Mouse (Mus musculus) stomach, embryonic 16.5 days (tissue): ENCODE measurements around the gene Dtnb. TPM values are rescaled to one million over a fixed set of nuclear protein-coding genes. Genes with fewer than 3 reads are reported as not detected.

ENCODE experiments used
- ATAC-seq: fragments of 200-750 bp; cut with Nextera tagmentation; 2 replicates; pipeline ENCODE4 v1.8.0; 2017; ENCODE audit warnings: moderate number of reproducible peaks, moderate TSS enrichment; ENCODE audit not compliant: insufficient read depth, low FRiP score
- H3K27ac ChIP-seq: fragments of 300-500 bp; sonication (generic); 2 replicates; pipeline ENCODE4 v1.5.1; 2014; ENCODE audit warnings: low read length
- H3K27me3 ChIP-seq: fragments of 300-500 bp; sonication (generic); 2 replicates; pipeline ENCODE4 v1.6.1; 2014; ENCODE audit warnings: low read length, control low read depth, mixed read lengths; ENCODE audit not compliant: control insufficient read depth, insufficient read depth
- H3K36me3 ChIP-seq: fragments of 300-500 bp; sonication (generic); 2 replicates; pipeline ENCODE4 v1.6.1; 2014; ENCODE audit warnings: low read length; ENCODE audit not compliant: control insufficient read depth, insufficient read depth
- H3K4me1 ChIP-seq: fragments of 300-500 bp; sonication (generic); 2 replicates; pipeline ENCODE4 v1.6.1; 2014; ENCODE audit warnings: low read length, control low read depth, mixed read lengths; ENCODE audit not compliant: control insufficient read depth, insufficient read depth
- H3K4me2 ChIP-seq: fragments of 300-500 bp; sonication (generic); 2 replicates; pipeline ENCODE4 v1.6.1; 2014; ENCODE audit warnings: low read depth, low read length, mixed read lengths
- H3K4me3 ChIP-seq: fragments of 300-500 bp; sonication (generic); replicated peaks from 2 replicates; pipeline ENCODE4 v1.5.1; 2014; ENCODE audit warnings: mild to moderate bottlenecking, low read length
- H3K9ac ChIP-seq: fragments of 300-500 bp; sonication (generic); 2 replicates; pipeline ENCODE4 v1.6.1; 2014; ENCODE audit warnings: low read length
- H3K9me3 ChIP-seq: fragments of 300-500 bp; sonication (generic); replicated peaks from 2 replicates; pipeline ENCODE4 v1.6.1; 2016; ENCODE audit warnings: low read length, control low read depth; ENCODE audit not compliant: control insufficient read depth
- WGBS: fragments of 180-500 bp; shearing (Covaris S2); extraction: QIAGEN DNeasy Blood & Tissue Kit; methylation state at CpG from one replicate; pipeline ENCODE4 v1.1.7; 2014; 5-methylcytosine and 5-hydroxymethylcytosine counted together
- polyA plus RNA-seq: library from polyadenylated mRNA; unstranded; fragments of >200 nt; fragmentation: Nextera tagmentation; extraction: Ambion mirVana; gene quantifications from 2 replicates; pipeline ENCODE4 v1.2.1, GENCODE M21; 2015

The Dtnb gene
- polyA plus RNA-seq, 1 experiment from 2014 or later: 24.8 TPM

DNA sequence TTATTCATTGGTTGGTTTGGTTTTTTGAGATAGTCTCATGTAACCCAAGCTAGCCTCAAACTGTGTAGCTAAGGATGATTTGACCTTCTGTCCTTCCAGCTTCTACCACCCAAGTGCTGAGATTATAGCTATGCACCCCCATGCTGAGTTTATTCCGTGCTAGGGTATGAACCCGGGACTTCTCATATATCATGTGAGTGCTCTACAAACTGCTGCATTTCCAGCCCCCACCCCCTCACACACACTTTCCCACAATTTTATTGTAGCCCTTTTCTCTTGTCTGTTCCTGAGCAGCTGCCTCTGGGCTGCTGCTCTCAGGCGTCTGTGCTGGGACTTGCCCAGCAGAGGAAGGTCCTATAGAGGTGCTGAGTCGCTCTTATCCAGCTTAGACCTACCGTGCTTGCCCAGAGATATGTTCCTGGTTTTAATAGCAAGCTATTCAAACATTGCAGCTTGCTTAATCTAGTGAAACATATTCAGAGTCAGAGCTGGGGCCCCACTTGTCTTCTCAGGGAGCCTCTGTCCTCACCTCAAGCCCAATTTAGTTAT lies 152.7 kb downstream of the Dtnb start:
- WGBS: 32% methylated on average over 5 of the region's 5 CpGs
- Histone ChIP-seq H3K27me3 (no peaks in the 10 kb centered on the region), H3K36me3 (no peaks in the 10 kb centered on the region), H3K4me2 (no peak overlapping the region), H3K4me3 (no peak overlapping the region), H3K4me1 (peaks cover 21% of the 10 kb centered on the region), H3K27ac (peak overlapping the region; percentile 74), H3K9me3 (no peaks in the 10 kb centered on the region), H3K9ac (no peak overlapping the region)
- ATAC-seq: peak; percentile 68

DNA sequence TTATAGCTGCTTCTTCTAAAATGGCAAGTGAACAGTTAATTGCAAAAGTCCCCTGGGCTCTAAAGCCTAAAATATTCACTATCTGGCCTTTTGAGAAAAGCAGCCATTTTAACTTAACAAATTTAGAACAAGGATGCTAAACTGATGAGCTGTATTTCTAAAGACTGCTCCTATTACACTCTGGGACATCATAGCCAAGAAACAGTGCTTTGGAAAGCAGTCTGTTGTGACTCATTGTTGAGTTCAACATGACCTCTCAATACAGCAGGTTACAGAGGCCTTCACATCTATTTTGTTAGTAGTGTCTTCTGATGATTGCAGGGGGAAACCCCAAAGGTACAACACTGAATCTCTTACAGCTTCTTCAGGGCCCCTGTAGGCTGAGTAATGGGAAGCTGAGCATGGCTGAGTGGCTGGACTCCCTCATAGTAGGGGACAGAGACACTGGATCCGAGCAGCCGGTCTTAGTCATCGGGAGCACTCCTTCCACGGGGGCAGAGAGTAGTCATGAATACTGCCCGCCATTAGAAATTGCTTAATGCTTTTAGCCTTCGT lies 157.4 kb downstream of the Dtnb start:
- Histone ChIP-seq H3K27ac (no peak overlapping the region), H3K9me3 (no peaks in the 10 kb centered on the region), H3K9ac (no peak overlapping the region), H3K4me3 (no peak overlapping the region), H3K36me3 (no peaks in the 10 kb centered on the region), H3K4me2 (no peak overlapping the region), H3K27me3 (no peaks in the 10 kb centered on the region), H3K4me1 (peaks cover 12% of the 10 kb centered on the region)
- 87% methylated on average over 6 of the region's 6 CpGs for WGBS
- no peak for ATAC-seq

DNA sequence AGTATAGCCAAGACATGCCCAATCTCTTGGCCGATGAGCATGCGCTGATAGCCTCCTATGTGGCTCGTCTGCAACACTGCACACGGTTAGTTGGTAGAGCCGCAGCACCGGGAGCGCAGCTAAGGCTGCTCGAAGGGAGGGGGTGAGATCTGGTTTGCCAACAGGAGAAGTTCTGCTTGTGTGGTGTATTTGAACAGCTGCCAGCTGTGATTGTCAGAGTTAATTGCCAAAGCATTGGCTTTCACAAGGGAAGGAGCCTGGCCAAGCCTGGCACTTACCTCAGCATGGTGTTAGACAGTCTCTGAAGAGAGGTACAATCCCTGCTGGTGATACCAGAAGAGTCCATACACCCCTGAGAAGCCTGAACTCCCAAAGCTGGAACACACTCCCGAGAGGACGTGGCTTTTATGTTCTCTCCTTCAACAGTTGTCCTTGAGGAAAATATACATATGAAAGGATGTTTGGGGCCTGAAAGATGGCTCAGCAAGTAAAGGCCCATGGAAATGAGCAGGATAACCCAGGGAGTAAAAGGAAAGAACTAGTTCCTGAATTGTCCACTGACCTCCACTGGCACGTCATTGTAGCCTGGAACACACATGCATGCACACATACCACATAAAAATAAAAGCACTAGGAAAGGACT lies 160.6 kb downstream of the Dtnb start:
- 0 out of 2 replicates have a peak, but pooled peaks have one; percentile 53 for ATAC-seq
- H3K9me3 ChIP-seq: no peaks in the 10 kb centered on the region

DNA sequence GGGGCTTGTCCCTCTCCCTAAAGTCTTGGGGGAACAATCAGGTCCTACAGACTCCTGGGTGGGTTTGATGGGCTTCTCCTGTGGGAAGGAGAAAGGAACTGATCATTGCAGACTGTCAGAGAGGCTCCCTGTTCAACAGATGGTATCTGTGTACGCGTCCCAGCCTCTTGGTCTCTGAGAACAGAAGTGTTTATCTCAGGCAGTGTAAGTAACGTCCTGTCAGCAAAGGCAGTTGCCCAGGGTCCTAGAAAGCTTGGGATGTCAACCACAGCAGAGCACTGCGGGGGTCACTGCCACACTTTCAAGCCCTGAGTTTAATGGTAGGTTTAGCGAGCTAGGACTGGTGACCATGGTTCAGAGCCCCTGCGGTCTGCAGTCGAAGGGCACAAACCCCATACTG lies 161.1 kb downstream of the Dtnb start:
- Histone ChIP-seq H3K4me3 (no peak overlapping the region), H3K4me1 (no peaks in the 10 kb centered on the region), H3K36me3 (no peaks in the 10 kb centered on the region), H3K4me2 (no peak overlapping the region), H3K27ac (no peak overlapping the region), H3K27me3 (no peaks in the 10 kb centered on the region), H3K9me3 (no peaks in the 10 kb centered on the region), H3K9ac (no peak overlapping the region)
- no peak for ATAC-seq
- 57% methylated on average over 7 of the region's 7 CpGs for WGBS

More for the DNA sequence above, 160.6 kb downstream of the Dtnb start:
- WGBS: 72% methylated on average over 11 of the region's 11 CpGs
- no peaks in the 10 kb centered on the region for H3K36me3 ChIP-seq
- no peak overlapping the region for H3K4me3 ChIP-seq
- no peaks in the 10 kb centered on the region for H3K27me3 ChIP-seq
- H3K27ac ChIP-seq: no peak overlapping the region
- no peaks in the 10 kb centered on the region for H3K4me1 ChIP-seq
- no peak overlapping the region for H3K4me2 ChIP-seq
- no peak overlapping the region for H3K9ac ChIP-seq

DNA sequence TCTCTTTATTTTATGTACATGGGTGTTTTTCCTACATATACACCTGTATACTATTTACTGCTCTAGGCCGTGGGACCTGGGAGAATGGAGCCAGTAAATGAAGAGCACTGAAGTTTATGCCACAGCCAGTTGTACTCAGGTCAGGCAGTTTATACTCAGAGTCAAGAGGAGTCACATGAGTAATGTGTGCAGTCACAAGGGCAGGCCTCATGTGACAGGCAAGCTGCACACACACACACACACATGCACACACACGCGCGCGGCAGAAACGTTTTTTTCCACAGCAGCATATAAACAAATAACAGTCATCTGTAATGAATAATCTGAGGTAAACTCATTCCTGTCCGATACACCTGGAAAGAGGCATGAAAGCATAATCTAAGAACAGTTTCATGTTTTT lies 164.8 kb downstream of the Dtnb start:
- Histone ChIP-seq H3K4me1 (peaks cover 9% of the 10 kb centered on the region; the same call in 1 of the 2 replicates), H3K4me3 (no peak overlapping the region), H3K36me3 (no peaks in the 10 kb centered on the region), H3K4me2 (no peak overlapping the region), H3K27me3 (no peaks in the 10 kb centered on the region), H3K9me3 (no peaks in the 10 kb centered on the region), H3K27ac (no peak overlapping the region), H3K9ac (no peak overlapping the region)
- ATAC-seq: no peak
- WGBS: 58% methylated on average over 7 of the region's 7 CpGs

DNA sequence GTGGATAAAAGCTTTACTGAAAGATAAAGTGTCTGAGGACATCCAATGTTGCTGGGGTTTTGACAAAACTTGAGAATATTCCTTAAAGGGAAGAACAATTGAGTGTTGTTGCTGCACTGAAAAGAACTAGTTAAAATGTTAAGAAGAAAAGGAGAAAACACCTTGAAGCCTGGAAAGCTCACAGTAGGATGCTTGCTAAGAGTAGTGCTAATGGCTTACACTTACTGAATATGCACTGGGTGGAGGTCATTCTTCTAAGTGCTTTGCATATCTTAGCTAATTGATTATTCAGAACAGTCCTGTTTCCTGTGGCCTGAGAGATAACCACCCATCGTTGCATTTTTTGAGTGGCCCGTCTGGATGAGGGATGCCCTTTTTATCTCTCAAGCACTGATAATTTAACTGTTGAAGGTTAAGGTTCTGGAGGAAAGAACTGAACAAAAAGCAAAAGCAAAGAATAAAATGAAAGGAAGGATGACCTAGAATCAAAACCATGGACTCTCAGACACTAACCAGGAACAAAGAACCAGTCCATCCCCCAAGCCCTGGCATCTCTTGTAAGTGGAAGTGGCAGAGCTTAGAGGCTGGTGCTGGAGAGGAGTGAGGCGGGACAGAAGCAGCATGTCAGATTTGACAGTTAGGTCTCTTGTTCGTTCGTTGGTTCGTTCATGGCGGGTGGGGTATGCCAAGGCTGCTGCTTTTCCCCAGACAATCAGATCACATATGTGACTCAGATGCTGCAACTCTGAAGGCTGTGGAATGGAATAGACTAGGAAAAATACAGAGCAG lies 166.8 kb downstream of the Dtnb start:
- no peak overlapping the region for H3K4me2 ChIP-seq
- ATAC-seq: no peak
- peaks cover 9% of the 10 kb centered on the region; the same call in 1 of the 2 replicates for H3K4me1 ChIP-seq
- no peak overlapping the region for H3K4me3 ChIP-seq
- H3K36me3 ChIP-seq: no peaks in the 10 kb centered on the region
- no peaks in the 10 kb centered on the region for H3K27me3 ChIP-seq
- no peak overlapping the region for H3K27ac ChIP-seq
- no peak overlapping the region for H3K9ac ChIP-seq
- 37% methylated on average over 7 of the region's 7 CpGs for WGBS
- H3K9me3 ChIP-seq: no peaks in the 10 kb centered on the region

DNA sequence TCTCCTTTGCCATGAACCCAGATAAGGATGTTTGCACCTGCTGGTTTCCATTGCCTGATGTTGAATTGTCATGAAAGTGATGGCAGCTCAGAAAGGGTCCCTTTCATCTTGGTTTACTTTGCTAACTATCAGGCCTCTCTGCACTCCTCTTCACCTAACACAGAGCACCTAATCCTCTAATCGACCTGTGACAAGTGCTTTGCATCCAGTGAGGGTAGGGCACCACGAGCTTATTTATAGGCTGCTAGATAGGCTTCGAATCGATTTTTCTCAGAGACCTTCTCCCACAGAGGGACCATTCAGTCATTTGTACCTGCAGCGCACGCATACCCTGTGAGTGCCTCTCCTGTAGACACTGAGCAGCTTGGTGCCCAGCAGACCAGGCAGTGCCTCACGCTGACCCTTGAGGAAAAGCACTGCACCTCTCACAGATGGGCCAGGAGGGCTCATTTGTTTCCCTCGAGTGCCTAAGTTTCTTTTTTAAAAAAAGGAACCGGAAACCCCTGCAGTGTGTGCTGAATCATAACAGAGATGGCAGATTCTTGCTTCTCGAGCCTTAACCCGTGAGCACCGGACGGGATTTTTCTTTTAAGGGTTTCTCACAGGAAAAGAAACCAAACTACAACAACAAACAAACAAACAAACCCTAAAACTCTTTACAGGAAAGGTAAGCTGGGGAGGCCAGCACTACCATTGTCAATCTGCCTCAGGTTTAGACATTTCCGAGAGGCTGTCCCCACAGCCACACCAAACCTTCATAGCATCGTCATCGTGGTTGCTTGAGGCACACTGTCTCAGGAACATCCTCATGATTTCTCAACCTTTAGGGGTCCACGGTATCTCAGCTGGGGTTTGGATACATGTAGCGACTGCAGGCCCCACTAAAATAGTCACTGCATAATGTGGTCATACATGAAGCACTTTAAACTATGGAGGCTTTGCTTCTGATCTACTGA lies 167.8 kb downstream of the Dtnb start:
- Histone ChIP-seq H3K4me2 (no peak overlapping the region), H3K4me3 (no peak overlapping the region), H3K9ac (no peak overlapping the region), H3K4me1 (peaks cover 9% of the 10 kb centered on the region; the same call in 1 of the 2 replicates), H3K9me3 (no peaks in the 10 kb centered on the region), H3K27me3 (no peaks in the 10 kb centered on the region), H3K27ac (no peak overlapping the region; the same call in 1 of the 2 replicates), H3K36me3 (no peaks in the 10 kb centered on the region)
- WGBS: 53% methylated on average over 18 of the region's 18 CpGs
- no peak; the same call in 1 of the 2 replicates for ATAC-seq

DNA sequence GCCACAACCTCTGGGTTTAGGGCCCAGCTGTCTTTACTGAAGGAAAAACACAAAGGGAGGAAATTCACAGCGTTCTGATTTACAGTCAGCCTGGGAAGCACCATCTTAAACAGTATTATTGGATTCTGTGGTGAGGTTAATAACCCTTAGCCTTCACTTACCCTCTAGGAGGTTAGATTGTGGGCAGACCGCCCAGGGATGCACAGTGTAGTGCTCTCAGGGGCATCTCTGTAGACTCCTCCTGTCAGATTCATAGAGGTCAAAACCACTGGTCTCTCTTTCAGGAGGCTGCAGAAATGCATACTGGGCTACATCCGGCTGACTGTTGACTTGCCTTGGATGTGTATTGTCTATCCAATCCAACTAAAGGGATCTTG lies 168.5 kb downstream of the Dtnb start:
- WGBS: 71% methylated on average over 3 of the region's 3 CpGs
- no peaks in the 10 kb centered on the region for H3K9me3 ChIP-seq
- H3K9ac ChIP-seq: no peak overlapping the region
- H3K4me2 ChIP-seq: no peak overlapping the region
- H3K4me1 ChIP-seq: peaks cover 9% of the 10 kb centered on the region; the same call in 1 of the 2 replicates
- no peaks in the 10 kb centered on the region for H3K27me3 ChIP-seq
- no peak for ATAC-seq
- H3K4me3 ChIP-seq: no peak overlapping the region
- H3K27ac ChIP-seq: no peak overlapping the region; the same call in 1 of the 2 replicates
- no peaks in the 10 kb centered on the region for H3K36me3 ChIP-seq
